Mouse (Mus musculus): Measurements from ENCODE around the gene Celf2. TPM values are rescaled to one million over a fixed set of nuclear protein-coding genes. Genes with fewer than 3 reads are reported as not detected.

Celf2 gene
- polyA plus RNA-seq, 1 experiment from 2014 or later, result 16.5 TPM

DNA sequence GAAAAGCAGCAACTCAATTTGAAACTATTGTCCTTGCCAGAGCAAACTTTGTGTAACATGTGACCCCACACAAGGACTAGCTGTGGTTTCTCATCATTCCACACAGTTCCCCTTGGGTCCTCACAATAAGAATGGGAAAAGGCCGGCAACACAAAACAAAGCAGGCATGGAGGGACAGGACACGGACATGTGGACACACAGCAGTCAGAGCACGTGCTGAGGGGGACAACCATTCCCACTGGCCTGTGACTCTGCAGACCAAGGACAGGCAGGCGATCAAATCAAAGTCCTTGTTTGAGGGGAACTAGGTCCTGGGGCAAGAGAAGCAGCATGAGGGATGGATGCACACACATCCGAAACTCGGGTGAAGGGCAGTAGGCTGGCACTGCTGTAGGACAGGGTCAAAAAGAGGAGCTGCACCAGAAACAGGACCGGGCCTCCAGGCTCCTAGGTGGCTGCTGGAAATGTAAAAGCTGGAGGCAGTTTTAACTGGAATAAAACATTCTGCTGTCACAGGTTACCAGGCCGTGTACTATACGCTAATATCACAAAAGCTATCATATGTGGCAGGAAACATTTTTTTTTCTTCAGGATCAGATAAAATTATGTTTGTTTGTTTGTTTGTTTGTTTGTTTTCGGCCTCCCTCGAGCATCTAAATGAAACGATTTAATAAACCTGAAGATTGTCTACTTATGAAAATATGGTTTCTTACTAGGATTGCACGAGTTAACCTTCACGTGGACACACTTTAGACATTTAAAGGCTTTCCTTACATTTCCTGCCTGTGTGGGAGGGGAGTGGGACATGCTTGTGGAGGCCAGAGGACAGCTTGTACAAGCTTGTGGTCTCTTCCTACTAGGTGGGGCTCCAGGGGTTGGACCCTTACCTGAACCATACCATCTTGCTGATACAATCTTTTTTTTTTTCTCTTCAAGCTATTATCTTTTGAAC lies 950.8 kb downstream of the Celf2 start:
- Histone ChIP-seq H3K4me1 (ENCODE audit: insufficient read depth, low read length) (no peaks in the 10 kb centered on the region), H3K9ac (replicated peaks; ENCODE audit: low read length) (no peak overlapping the region), H3K9me3 (ENCODE audit: low read length) (no peaks in the 10 kb centered on the region), H3K4me2 (replicated peaks; ENCODE audit: low read depth, low read length) (no peak overlapping the region), H3K4me3 (ENCODE audit: low read length) (no peak overlapping the region), H3K27me3 (ENCODE audit: insufficient read depth, low read length) (no peaks in the 10 kb centered on the region), H3K36me3 (ENCODE audit: insufficient read depth, low read length) (no peaks in the 10 kb centered on the region), H3K27ac (ENCODE audit: low read length) (no peak overlapping the region)
- 75% methylated on average over 14 of the region's 14 CpGs for WGBS
- ATAC-seq (ENCODE audit: low FRiP score, low TSS enrichment), result no peak

DNA sequence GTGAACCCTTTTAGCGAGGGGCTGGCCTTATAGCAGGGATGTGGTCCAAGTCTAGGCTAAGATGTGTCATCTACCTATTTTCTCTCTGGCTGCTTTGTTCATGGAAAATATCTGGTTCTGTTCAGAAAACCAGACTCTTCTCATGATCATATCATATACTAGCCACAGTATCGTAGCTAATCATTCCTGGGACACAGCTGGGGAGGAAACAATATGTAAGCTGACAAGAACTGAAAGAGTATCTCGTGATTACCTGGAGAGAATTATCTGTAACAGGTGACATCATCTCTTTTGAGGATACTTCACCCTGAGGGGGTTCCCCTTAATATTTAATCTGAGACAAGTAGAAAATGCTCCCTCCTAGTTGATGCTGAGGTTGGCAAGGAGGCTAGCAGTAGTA lies 951.6 kb downstream of the Celf2 start:
- Histone ChIP-seq H3K4me1 (ENCODE audit: insufficient read depth, low read length) (no peaks in the 10 kb centered on the region), H3K4me3 (ENCODE audit: low read length) (no peak overlapping the region), H3K9me3 (ENCODE audit: low read length) (no peaks in the 10 kb centered on the region), H3K4me2 (replicated peaks; ENCODE audit: low read depth, low read length) (no peak overlapping the region), H3K27me3 (ENCODE audit: insufficient read depth, low read length) (no peaks in the 10 kb centered on the region), H3K27ac (ENCODE audit: low read length) (no peak overlapping the region), H3K9ac (replicated peaks; ENCODE audit: low read length) (no peak overlapping the region), H3K36me3 (ENCODE audit: insufficient read depth, low read length) (no peaks in the 10 kb centered on the region)
- 85% methylated on average over 3 of the region's 3 CpGs for WGBS
- no peak for ATAC-seq (ENCODE audit: low FRiP score, low TSS enrichment)

DNA sequence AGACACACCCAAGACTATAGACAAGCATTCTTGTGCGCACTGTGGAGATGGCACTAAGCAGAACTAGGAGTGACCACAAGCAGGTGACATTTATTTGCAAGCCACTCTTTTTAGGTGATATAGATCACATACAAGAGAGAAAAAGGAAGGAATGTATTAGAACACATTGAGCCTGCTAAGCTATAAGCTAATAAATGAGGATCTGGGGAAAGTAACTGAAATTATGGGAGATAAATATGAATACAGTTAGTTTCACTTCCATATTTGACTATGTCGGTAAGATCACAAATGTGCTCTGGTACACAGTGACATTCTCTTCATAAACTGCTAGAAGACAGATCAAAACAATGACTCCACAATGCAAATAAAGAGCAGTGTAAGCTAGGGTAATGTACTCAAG lies 952.5 kb downstream of the Celf2 start:
- 91% methylated on average over 2 of the region's 2 CpGs for WGBS

DNA sequence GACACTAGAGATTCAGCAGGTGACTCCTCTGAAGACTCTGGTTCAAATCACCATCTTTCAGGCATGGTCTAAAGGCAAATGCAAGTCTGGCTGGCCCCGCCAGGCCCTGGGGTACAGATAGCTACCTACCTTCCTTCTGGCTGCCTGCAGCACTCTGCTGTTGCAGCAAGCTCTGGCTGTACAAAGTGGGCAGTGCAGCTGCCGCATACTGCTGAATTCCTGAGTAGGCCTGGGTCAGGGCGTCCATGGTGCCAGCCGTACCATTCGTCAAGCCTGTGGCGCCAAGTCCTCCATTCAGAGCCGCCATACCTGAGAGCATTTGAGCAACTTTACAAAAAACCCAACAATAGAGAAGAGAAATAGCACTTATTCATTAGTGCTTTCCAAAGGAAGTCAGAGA lies 955.7 kb downstream of the Celf2 start:
- no peak overlapping the region for H3K27ac ChIP-seq (ENCODE audit: low read length)
- H3K9ac ChIP-seq (replicated peaks; ENCODE audit: low read length), result no peak overlapping the region
- no peaks in the 10 kb centered on the region for H3K4me1 ChIP-seq (ENCODE audit: insufficient read depth, low read length)
- H3K4me2 ChIP-seq (replicated peaks; ENCODE audit: low read depth, low read length), result no peak overlapping the region
- no peaks in the 10 kb centered on the region for H3K36me3 ChIP-seq (ENCODE audit: insufficient read depth, low read length)
- no peaks in the 10 kb centered on the region for H3K27me3 ChIP-seq (ENCODE audit: insufficient read depth, low read length)
- no peak for ATAC-seq (ENCODE audit: low FRiP score, low TSS enrichment)
- no peak overlapping the region for H3K4me3 ChIP-seq (ENCODE audit: low read length)
- 87% methylated on average over 7 of the region's 7 CpGs for WGBS
- no peaks in the 10 kb centered on the region for H3K9me3 ChIP-seq (ENCODE audit: low read length)

More for the DNA sequence above, 952.5 kb downstream of the Celf2 start:
- Histone ChIP-seq H3K9me3 (ENCODE audit: low read length) (no peaks in the 10 kb centered on the region), H3K4me3 (ENCODE audit: low read length) (no peak overlapping the region), H3K4me1 (ENCODE audit: insufficient read depth, low read length) (no peaks in the 10 kb centered on the region), H3K4me2 (replicated peaks; ENCODE audit: low read depth, low read length) (no peak overlapping the region), H3K27ac (ENCODE audit: low read length) (no peak overlapping the region), H3K9ac (replicated peaks; ENCODE audit: low read length) (no peak overlapping the region), H3K36me3 (ENCODE audit: insufficient read depth, low read length) (no peaks in the 10 kb centered on the region), H3K27me3 (ENCODE audit: insufficient read depth, low read length) (no peaks in the 10 kb centered on the region)
- ATAC-seq (ENCODE audit: low FRiP score, low TSS enrichment), result no peak

DNA sequence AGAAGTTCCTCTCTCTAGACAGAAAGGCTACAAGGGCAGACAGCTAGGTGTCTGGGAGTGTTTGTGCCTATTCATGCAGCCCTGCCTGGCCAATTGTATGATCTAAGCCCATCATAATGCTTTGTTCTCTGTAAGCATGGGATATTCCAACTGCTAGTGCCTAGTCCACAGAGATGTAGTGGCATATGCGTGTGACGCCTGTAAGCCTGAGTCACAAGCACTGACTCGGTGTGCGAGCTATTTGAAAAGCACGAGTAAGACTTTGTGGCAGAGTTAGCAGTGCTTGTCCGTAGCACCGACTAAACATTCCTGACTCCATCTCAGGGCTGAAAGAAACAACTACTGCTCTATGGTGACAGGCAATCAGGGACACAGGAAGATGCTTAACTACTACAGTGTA lies 960.1 kb downstream of the Celf2 start:
- H3K4me2 ChIP-seq (replicated peaks; ENCODE audit: low read depth, low read length), result no peak overlapping the region
- WGBS, result 91% methylated on average over 7 of the region's 7 CpGs

DNA sequence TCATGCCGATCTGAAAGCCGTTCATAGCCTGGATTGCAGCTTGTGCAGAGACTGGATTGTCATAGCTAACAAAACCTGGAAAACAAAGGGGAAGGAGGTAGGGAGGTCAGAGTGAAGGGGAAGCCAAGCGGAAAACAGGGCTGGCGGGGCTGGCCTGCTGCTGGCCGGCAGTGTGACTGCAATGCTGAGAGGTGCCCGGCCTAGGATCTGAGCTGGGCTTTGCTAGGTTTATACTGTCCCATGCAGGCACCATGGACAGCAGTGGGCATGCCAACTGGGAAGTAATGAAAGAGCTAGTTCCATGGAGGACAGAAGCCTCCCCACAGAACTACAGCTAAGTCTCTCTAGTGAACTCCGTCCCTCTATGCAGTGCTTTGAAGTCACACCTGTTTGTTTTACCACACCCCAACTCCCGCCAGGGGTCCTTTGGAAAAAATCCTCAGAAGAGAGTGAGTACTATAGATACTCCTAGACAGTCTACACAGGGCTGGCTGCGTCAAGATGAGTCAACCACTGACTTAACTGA lies 962.2 kb downstream of the Celf2 start:
- no peaks in the 10 kb centered on the region for H3K27me3 ChIP-seq (ENCODE audit: insufficient read depth, low read length)
- H3K9ac ChIP-seq (replicated peaks; ENCODE audit: low read length), result no peak overlapping the region
- H3K4me3 ChIP-seq (ENCODE audit: low read length), result no peak overlapping the region
- peaks cover 8% of the 10 kb centered on the region; the same call in 1 of the 2 replicates for H3K4me1 ChIP-seq (ENCODE audit: insufficient read depth, low read length)
- 35% methylated on average over 9 of the region's 9 CpGs for WGBS
- H3K9me3 ChIP-seq (ENCODE audit: low read length), result no peaks in the 10 kb centered on the region
- H3K36me3 ChIP-seq (ENCODE audit: insufficient read depth, low read length), result no peaks in the 10 kb centered on the region
- ATAC-seq (ENCODE audit: low FRiP score, low TSS enrichment), result peak; percentile 96
- H3K4me2 ChIP-seq (replicated peaks; ENCODE audit: low read depth, low read length), result 0 out of 2 replicates have a peak overlapping the region, but pooled peaks have one; percentile 15
- H3K27ac ChIP-seq (ENCODE audit: low read length), result peak overlapping the region; percentile 70; the same call in 1 of the 2 replicates

More for the DNA sequence above, 960.1 kb downstream of the Celf2 start:
- H3K27ac ChIP-seq (ENCODE audit: low read length), result no peak overlapping the region
- no peak overlapping the region for H3K4me3 ChIP-seq (ENCODE audit: low read length)
- no peaks in the 10 kb centered on the region for H3K9me3 ChIP-seq (ENCODE audit: low read length)
- H3K4me1 ChIP-seq (ENCODE audit: insufficient read depth, low read length), result peaks cover 8% of the 10 kb centered on the region; the same call in 1 of the 2 replicates
- no peak overlapping the region for H3K9ac ChIP-seq (replicated peaks; ENCODE audit: low read length)
- no peak for ATAC-seq (ENCODE audit: low FRiP score, low TSS enrichment)
- no peaks in the 10 kb centered on the region for H3K36me3 ChIP-seq (ENCODE audit: insufficient read depth, low read length)
- no peaks in the 10 kb centered on the region for H3K27me3 ChIP-seq (ENCODE audit: insufficient read depth, low read length)

DNA sequence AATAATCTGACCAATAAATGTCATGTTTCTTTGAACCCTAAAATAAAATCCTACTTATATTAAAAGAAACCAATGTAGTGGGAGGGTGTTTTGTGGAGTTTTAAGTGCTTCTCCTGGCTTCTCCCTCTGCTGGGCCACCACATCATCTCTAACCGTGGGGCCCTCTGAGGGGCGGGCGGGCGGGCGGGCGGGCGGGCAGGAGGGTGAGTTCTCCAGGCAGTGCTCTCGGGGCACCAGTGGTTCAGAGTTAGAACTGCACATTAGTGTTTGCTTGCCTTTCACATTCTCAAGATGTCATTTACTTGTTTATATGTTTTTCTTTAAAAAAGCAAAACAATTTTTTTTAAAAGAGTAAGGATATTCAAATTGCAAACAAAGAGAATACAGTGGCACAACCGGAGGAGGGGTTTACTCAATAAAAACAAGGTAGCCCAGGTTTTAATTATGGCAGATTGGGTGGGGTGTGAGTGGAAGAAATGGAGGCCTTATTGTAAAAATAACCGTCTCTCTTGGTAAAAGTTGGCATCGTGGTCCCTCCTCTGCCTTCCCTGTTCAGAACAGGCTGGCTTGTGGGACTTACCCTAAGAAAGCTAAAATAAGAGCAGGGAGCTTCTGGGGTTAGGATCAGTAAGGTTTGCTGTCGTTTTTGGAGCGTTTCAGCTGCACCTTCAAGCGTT lies 962.8 kb downstream of the Celf2 start:
- H3K9ac ChIP-seq (replicated peaks; ENCODE audit: low read length), result no peak overlapping the region
- H3K4me3 ChIP-seq (ENCODE audit: low read length), result no peak overlapping the region
- peak overlapping the region; percentile 70; the same call in 1 of the 2 replicates for H3K27ac ChIP-seq (ENCODE audit: low read length)
- no peaks in the 10 kb centered on the region for H3K36me3 ChIP-seq (ENCODE audit: insufficient read depth, low read length)
- 42% methylated on average over 14 of the region's 14 CpGs for WGBS
- H3K27me3 ChIP-seq (ENCODE audit: insufficient read depth, low read length), result no peaks in the 10 kb centered on the region
- peaks cover 8% of the 10 kb centered on the region; the same call in 1 of the 2 replicates for H3K4me1 ChIP-seq (ENCODE audit: insufficient read depth, low read length)
- H3K9me3 ChIP-seq (ENCODE audit: low read length), result no peaks in the 10 kb centered on the region
- H3K4me2 ChIP-seq (replicated peaks; ENCODE audit: low read depth, low read length), result 0 out of 2 replicates have a peak overlapping the region, but pooled peaks have one; percentile 15
- no peak; the same call in 1 of the 2 replicates for ATAC-seq (ENCODE audit: low FRiP score, low TSS enrichment)

DNA sequence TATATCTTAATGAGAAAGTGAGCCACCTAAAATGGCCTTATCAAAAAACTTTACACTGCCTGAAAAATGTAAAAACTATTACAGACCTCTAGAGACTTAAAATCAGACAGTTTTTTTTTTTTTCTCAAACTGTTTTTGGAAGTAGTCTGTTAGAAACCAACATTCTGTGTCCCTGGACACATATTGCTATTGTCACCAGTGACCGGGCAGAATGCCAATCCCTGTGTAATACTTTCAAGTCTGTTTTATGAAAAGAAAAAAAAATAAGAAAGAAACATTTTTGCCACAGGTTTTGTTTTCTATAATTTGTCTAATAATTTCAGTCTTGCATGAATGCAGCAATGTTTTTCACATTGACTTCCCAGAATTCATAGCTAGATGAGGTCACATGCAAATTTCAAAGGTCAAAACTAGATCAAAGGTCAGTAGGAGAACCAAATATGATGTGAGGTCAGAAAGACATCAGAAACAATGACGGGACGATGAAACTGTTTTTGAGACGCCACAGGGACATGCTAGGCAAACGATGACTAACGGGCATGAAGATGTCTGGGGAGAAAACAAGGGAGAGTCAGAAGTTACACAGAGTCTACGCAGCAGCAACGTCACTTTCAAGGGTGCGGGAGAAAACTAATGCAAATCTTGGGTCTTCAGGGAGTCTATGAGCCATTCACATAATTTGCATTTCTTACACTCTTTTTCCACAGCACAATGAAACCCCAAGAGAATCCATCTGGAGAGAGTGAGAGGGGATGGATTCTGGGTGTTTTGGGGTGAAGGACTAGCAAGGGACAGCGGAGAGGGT lies 964.0 kb downstream of the Celf2 start:
- Histone ChIP-seq H3K9me3 (ENCODE audit: low read length) (no peaks in the 10 kb centered on the region), H3K4me2 (replicated peaks; ENCODE audit: low read depth, low read length) (no peak overlapping the region), H3K9ac (replicated peaks; ENCODE audit: low read length) (no peak overlapping the region), H3K4me3 (ENCODE audit: low read length) (no peak overlapping the region), H3K27me3 (ENCODE audit: insufficient read depth, low read length) (no peaks in the 10 kb centered on the region), H3K36me3 (ENCODE audit: insufficient read depth, low read length) (no peaks in the 10 kb centered on the region), H3K27ac (ENCODE audit: low read length) (no peak overlapping the region), H3K4me1 (ENCODE audit: insufficient read depth, low read length) (peaks cover 8% of the 10 kb centered on the region; the same call in 1 of the 2 replicates)
- WGBS, result 86% methylated on average over 10 of the region's 10 CpGs
- ATAC-seq (ENCODE audit: low FRiP score, low TSS enrichment), result no peak

DNA sequence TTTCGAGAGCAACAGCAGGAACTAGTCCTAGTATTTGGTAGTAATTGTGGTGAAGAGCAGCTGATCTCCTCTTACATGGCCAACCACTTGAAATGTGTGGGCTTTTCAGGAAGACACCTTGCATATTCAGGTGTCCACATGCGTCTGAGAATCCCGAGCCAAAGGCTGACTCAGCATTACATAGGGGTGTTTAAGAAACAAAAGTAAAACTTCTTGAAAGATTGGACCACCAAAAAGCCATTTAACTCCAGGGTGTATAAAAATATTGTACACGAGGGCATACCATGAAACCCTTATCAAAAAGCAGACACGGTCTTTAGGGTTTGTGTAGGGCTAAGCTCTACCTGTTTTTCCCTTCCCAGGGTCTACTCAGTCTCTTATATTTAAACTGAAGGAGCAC lies 965.7 kb downstream of the Celf2 start:
- Histone ChIP-seq H3K4me2 (replicated peaks; ENCODE audit: low read depth, low read length) (no peak overlapping the region), H3K9ac (replicated peaks; ENCODE audit: low read length) (no peak overlapping the region), H3K4me1 (ENCODE audit: insufficient read depth, low read length) (peaks cover 8% of the 10 kb centered on the region; the same call in 1 of the 2 replicates), H3K36me3 (ENCODE audit: insufficient read depth, low read length) (no peaks in the 10 kb centered on the region), H3K4me3 (ENCODE audit: low read length) (no peak overlapping the region), H3K9me3 (ENCODE audit: low read length) (no peaks in the 10 kb centered on the region), H3K27ac (ENCODE audit: low read length) (no peak overlapping the region), H3K27me3 (ENCODE audit: insufficient read depth, low read length) (no peaks in the 10 kb centered on the region)
- WGBS, result 88% methylated on average over 5 of the region's 5 CpGs
- ATAC-seq (ENCODE audit: low FRiP score, low TSS enrichment), result no peak

Data from kidney, embryonic 16.5 days (tissue).